Mouse (Mus musculus): ENCODE results near the gene Syne4. TPM values are rescaled to one million over a fixed set of nuclear protein-coding genes. Genes with fewer than 3 reads are reported as not detected.

Syne4 gene
- polyA plus RNA-seq, 1 experiment from 2014 or later = 60.5 TPM

- Histone ChIP-seq H3K4me3 (ENCODE audit: low read depth, low read length) (peak within 1 kb of the TSS; percentile 62), H3K4me1 (replicated peaks; ENCODE audit: control insufficient read depth, insufficient read depth, low read length) (peaks cover 10% of the 10 kb centered on the region), H3K27ac (ENCODE audit: low read depth) (peak within 1 kb of the TSS; percentile 99), H3K9me3 (ENCODE audit: control insufficient read depth, low read length) (no peaks in the 10 kb centered on the region), H3K9ac (ENCODE audit: low read length) (peak within 1 kb of the TSS; percentile 49), H3K4me2 (ENCODE audit: low read length) (peak within 1 kb of the TSS; percentile 94), H3K36me3 (ENCODE audit: control insufficient read depth, insufficient read depth, low read length) (no peaks in the 10 kb centered on the region), H3K27me3 (replicated peaks; ENCODE audit: control insufficient read depth, insufficient read depth, low read length) (no peaks in the 10 kb centered on the region)
- DNase-seq (ENCODE audit: low spot score) (no peak), ATAC-seq (replicated peaks; ENCODE audit: low FRiP score, low TSS enrichment, low read depth) (peak; percentile 97)
- WGBS = under 1% methylated on average over 49 of the region's 49 CpGs
These were observed 34.5 kb upstream of the Syne4 start, which contains the start of the genes Thap8 and Wdr62 for GRCm38 (mm10) chr7:30279951-30280669. Thap8 (plus strand) TSS chr7:30280094. Wdr62 (minus strand) TSS chr7:30280419.

- WGBS = under 1% methylated on average over 20 of the region's 20 CpGs
- H3K9ac ChIP-seq (ENCODE audit: low read length) = peak overlapping the region; percentile 49
These were observed 33.9 kb upstream of the Syne4 start for GRCm38 (mm10) chr7:30280670-30281138.

GRCm38 (mm10) chr7:30281522-30281921 is 33.1 kb upstream of the Syne4 start:
- Histone ChIP-seq H3K4me1 (replicated peaks; ENCODE audit: control insufficient read depth, insufficient read depth, low read length) (peaks cover 10% of the 10 kb centered on the region), H3K4me2 (ENCODE audit: low read length) (peak overlapping the region; percentile 94), H3K4me3 (ENCODE audit: low read depth, low read length) (no peak overlapping the region), H3K9ac (ENCODE audit: low read length) (no peak overlapping the region), H3K36me3 (ENCODE audit: control insufficient read depth, insufficient read depth, low read length) (no peaks in the 10 kb centered on the region), H3K27ac (ENCODE audit: low read depth) (peak overlapping the region; percentile 99; the same call in 1 of the 2 replicates), H3K9me3 (ENCODE audit: control insufficient read depth, low read length) (no peaks in the 10 kb centered on the region), H3K27me3 (replicated peaks; ENCODE audit: control insufficient read depth, insufficient read depth, low read length) (no peaks in the 10 kb centered on the region)
- DNase-seq (ENCODE audit: low spot score) = no peak
- 71% methylated on average over 4 of the region's 4 CpGs for WGBS
- no peak for ATAC-seq (replicated peaks; ENCODE audit: low FRiP score, low TSS enrichment, low read depth)

More at GRCm38 (mm10) chr7:30280670-30281138, 33.9 kb upstream of the Syne4 start:
- peak; percentile 89 for ATAC-seq (replicated peaks; ENCODE audit: low FRiP score, low TSS enrichment, low read depth)
- Histone ChIP-seq H3K27ac (ENCODE audit: low read depth) (peak overlapping the region; percentile 99), H3K9me3 (ENCODE audit: control insufficient read depth, low read length) (no peaks in the 10 kb centered on the region), H3K36me3 (ENCODE audit: control insufficient read depth, insufficient read depth, low read length) (no peaks in the 10 kb centered on the region), H3K4me1 (replicated peaks; ENCODE audit: control insufficient read depth, insufficient read depth, low read length) (peaks cover 10% of the 10 kb centered on the region), H3K4me2 (ENCODE audit: low read length) (peak overlapping the region; percentile 94), H3K27me3 (replicated peaks; ENCODE audit: control insufficient read depth, insufficient read depth, low read length) (no peaks in the 10 kb centered on the region), H3K4me3 (ENCODE audit: low read depth, low read length) (peak overlapping the region; percentile 62)
- DNase-seq (ENCODE audit: low spot score) = peak; percentile 93

- H3K4me1 ChIP-seq (replicated peaks; ENCODE audit: control insufficient read depth, insufficient read depth, low read length) = peaks cover 10% of the 10 kb centered on the region
- 78% methylated on average over 7 of the region's 7 CpGs for WGBS
- H3K9ac ChIP-seq (ENCODE audit: low read length) = no peak overlapping the region
- DNase-seq (ENCODE audit: low spot score) (no peak), ATAC-seq (replicated peaks; ENCODE audit: low FRiP score, low TSS enrichment, low read depth) (no peak)
- no peak overlapping the region for H3K4me3 ChIP-seq (ENCODE audit: low read depth, low read length)
- H3K9me3 ChIP-seq (ENCODE audit: control insufficient read depth, low read length) = no peaks in the 10 kb centered on the region
- no peak overlapping the region for H3K4me2 ChIP-seq (ENCODE audit: low read length)
- H3K36me3 ChIP-seq (ENCODE audit: control insufficient read depth, insufficient read depth, low read length) = no peaks in the 10 kb centered on the region
- H3K27me3 ChIP-seq (replicated peaks; ENCODE audit: control insufficient read depth, insufficient read depth, low read length) = no peaks in the 10 kb centered on the region
- no peak overlapping the region for H3K27ac ChIP-seq (ENCODE audit: low read depth)
These were observed 31.9 kb upstream of the Syne4 start for GRCm38 (mm10) chr7:30282740-30283139.

- Histone ChIP-seq H3K27me3 (replicated peaks; ENCODE audit: control insufficient read depth, insufficient read depth, low read length) (no peaks in the 10 kb centered on the region), H3K4me1 (replicated peaks; ENCODE audit: control insufficient read depth, insufficient read depth, low read length) (peaks cover 6% of the 10 kb centered on the region), H3K9ac (ENCODE audit: low read length) (no peak overlapping the region), H3K36me3 (ENCODE audit: control insufficient read depth, insufficient read depth, low read length) (no peaks in the 10 kb centered on the region), H3K4me2 (ENCODE audit: low read length) (no peak overlapping the region), H3K9me3 (ENCODE audit: control insufficient read depth, low read length) (no peaks in the 10 kb centered on the region), H3K4me3 (ENCODE audit: low read depth, low read length) (no peak overlapping the region), H3K27ac (ENCODE audit: low read depth) (no peak overlapping the region)
- no peak for DNase-seq (ENCODE audit: low spot score)
- WGBS = 74% methylated on average over 8 of the region's 8 CpGs
- no peak for ATAC-seq (replicated peaks; ENCODE audit: low FRiP score, low TSS enrichment, low read depth)
These were observed 27.8 kb upstream of the Syne4 start for GRCm38 (mm10) chr7:30286701-30287410.

GRCm38 (mm10) chr7:30288046-30288445 is 26.6 kb upstream of the Syne4 start:
- Histone ChIP-seq H3K4me3 (ENCODE audit: low read depth, low read length) (no peak overlapping the region), H3K9ac (ENCODE audit: low read length) (no peak overlapping the region), H3K36me3 (ENCODE audit: control insufficient read depth, insufficient read depth, low read length) (no peaks in the 10 kb centered on the region), H3K4me1 (replicated peaks; ENCODE audit: control insufficient read depth, insufficient read depth, low read length) (peaks cover 6% of the 10 kb centered on the region), H3K9me3 (ENCODE audit: control insufficient read depth, low read length) (no peaks in the 10 kb centered on the region), H3K27ac (ENCODE audit: low read depth) (no peak overlapping the region), H3K4me2 (ENCODE audit: low read length) (no peak overlapping the region), H3K27me3 (replicated peaks; ENCODE audit: control insufficient read depth, insufficient read depth, low read length) (no peaks in the 10 kb centered on the region)
- WGBS = 62% methylated on average over 6 of the region's 6 CpGs
- ATAC-seq (replicated peaks; ENCODE audit: low FRiP score, low TSS enrichment, low read depth) = no peak
- no peak for DNase-seq (ENCODE audit: low spot score)

GRCm38 (mm10) chr7:30289071-30289713 is 25.4 kb upstream of the Syne4 start:
- peaks cover 7% of the 10 kb centered on the region for H3K36me3 ChIP-seq (ENCODE audit: control insufficient read depth, insufficient read depth, low read length)
- H3K9ac ChIP-seq (ENCODE audit: low read length) = no peak overlapping the region
- DNase-seq (ENCODE audit: low spot score) (no peak), ATAC-seq (replicated peaks; ENCODE audit: low FRiP score, low TSS enrichment, low read depth) (no peak)
- no peaks in the 10 kb centered on the region for H3K27me3 ChIP-seq (replicated peaks; ENCODE audit: control insufficient read depth, insufficient read depth, low read length)
- WGBS = 70% methylated on average over 7 of the region's 7 CpGs
- H3K4me2 ChIP-seq (ENCODE audit: low read length) = no peak overlapping the region
- H3K4me1 ChIP-seq (replicated peaks; ENCODE audit: control insufficient read depth, insufficient read depth, low read length) = peaks cover 6% of the 10 kb centered on the region
- H3K4me3 ChIP-seq (ENCODE audit: low read depth, low read length) = no peak overlapping the region
- H3K27ac ChIP-seq (ENCODE audit: low read depth) = 0 out of 2 replicates have a peak overlapping the region, but pooled peaks have one; percentile 35
- H3K9me3 ChIP-seq (ENCODE audit: control insufficient read depth, low read length) = no peaks in the 10 kb centered on the region

GRCm38 (mm10) chr7:30289714-30290399 is 24.8 kb upstream of the Syne4 start:
- Histone ChIP-seq H3K4me1 (replicated peaks; ENCODE audit: control insufficient read depth, insufficient read depth, low read length) (peaks cover 6% of the 10 kb centered on the region), H3K27ac (ENCODE audit: low read depth) (0 out of 2 replicates have a peak overlapping the region, but pooled peaks have one; percentile 35), H3K9ac (ENCODE audit: low read length) (no peak overlapping the region), H3K27me3 (replicated peaks; ENCODE audit: control insufficient read depth, insufficient read depth, low read length) (no peaks in the 10 kb centered on the region), H3K36me3 (ENCODE audit: control insufficient read depth, insufficient read depth, low read length) (peaks cover 9% of the 10 kb centered on the region), H3K4me2 (ENCODE audit: low read length) (no peak overlapping the region), H3K4me3 (ENCODE audit: low read depth, low read length) (no peak overlapping the region), H3K9me3 (ENCODE audit: control insufficient read depth, low read length) (no peaks in the 10 kb centered on the region)
- DNase-seq (ENCODE audit: low spot score) (no peak), ATAC-seq (replicated peaks; ENCODE audit: low FRiP score, low TSS enrichment, low read depth) (peak; percentile 53; the same call in 1 of the 2 replicates)
- 53% methylated on average over 10 of the region's 10 CpGs for WGBS
